Mouse (Mus musculus): Measurements from ENCODE around the gene Polg2. TPM values are rescaled to one million over a fixed set of nuclear protein-coding genes. Genes with fewer than 3 reads are reported as not detected.
"Not testable (repeated sequence)": the region's sequence is repeated elsewhere in the genome, so short reads cannot be mapped to it uniquely, and the experiment has no call there.

Gene Polg2
- polyA plus RNA-seq, 1 experiment: 6.3 TPM

DNA sequence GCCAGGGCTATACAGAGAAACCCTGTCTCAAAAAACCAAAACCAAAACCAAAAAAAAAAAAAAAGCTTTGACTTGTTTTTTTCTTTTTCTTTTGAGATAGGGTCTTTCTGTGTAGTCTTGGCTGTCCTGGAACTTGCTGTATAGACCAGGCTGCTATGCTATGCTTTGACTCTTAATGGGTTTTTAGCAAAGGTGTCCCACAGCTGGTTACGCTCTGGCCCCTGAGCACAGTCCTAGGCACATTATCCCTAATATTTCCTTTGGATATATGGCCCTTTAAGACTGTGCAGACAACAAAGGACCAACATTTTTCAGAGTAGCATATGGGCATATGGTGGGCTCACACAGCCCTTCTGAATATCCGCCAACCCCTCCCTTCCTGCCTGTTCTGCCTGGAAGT is 40.2 kb downstream of the Polg2 start:
- no peak for DNase-seq
- Histone ChIP-seq H3K27ac (ENCODE audit: insufficient read depth, low read depth, low read length) (0 out of 2 replicates have a peak overlapping the region, but pooled peaks have one; percentile 39), H3K36me3 (ENCODE audit: control insufficient read depth, insufficient read depth, low read length) (no peaks in the 10 kb centered on the region), H3K4me1 (ENCODE audit: control insufficient read depth, insufficient read depth, low read length) (no peaks in the 10 kb centered on the region; the same call in 1 of the 2 replicates), H3K4me3 (ENCODE audit: insufficient read depth, low read depth, low read length) (no peak overlapping the region), H3K27me3 (replicated peaks; ENCODE audit: control insufficient read depth, insufficient read depth, low read length) (no peaks in the 10 kb centered on the region)
- 93% methylated on average over 2 of the region's 2 CpGs for WGBS
- TF ChIP-seq CTCF (conservative IDR thresholded peaks at IDR 0.05; ENCODE audit: insufficient read depth, insufficient read length, low read depth, low read length): no peak
- TF ChIP-seq POLR2A (IDR thresholded peaks at IDR 0.05; ENCODE audit: low read depth, low read length): no peak

DNA sequence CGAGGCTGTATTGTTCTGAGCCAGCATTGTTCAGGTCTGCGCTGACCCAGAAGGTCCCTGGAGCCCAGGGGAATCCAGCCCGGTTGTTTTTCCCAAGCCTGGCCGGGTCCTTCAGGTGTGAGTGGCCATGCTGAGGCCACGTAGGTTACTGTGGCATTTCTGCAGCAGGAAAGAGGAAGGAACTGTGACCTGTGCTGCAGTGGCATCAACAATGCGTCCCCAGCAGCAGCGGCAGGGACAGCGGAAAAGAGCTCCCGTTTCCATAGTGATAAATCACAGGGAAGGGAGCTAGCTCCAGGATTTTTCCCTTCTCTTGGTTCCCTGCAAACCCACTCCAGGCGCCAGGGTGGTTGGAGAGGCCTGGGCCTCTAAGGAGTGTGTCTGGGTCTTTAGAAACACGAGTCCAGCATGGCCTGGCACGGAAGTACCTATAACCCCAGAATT is 42.1 kb downstream of the Polg2 start:
- Histone ChIP-seq H3K4me3 (ENCODE audit: insufficient read depth, low read depth, low read length) (no peak overlapping the region), H3K36me3 (ENCODE audit: control insufficient read depth, insufficient read depth, low read length) (no peaks in the 10 kb centered on the region), H3K4me1 (ENCODE audit: control insufficient read depth, insufficient read depth, low read length) (no peaks in the 10 kb centered on the region; the same call in 1 of the 2 replicates), H3K27ac (ENCODE audit: insufficient read depth, low read depth, low read length) (peak overlapping the region; percentile 66), H3K27me3 (replicated peaks; ENCODE audit: control insufficient read depth, insufficient read depth, low read length) (no peaks in the 10 kb centered on the region)
- peak; percentile 74 for DNase-seq
- no peak for TF ChIP-seq CTCF (conservative IDR thresholded peaks at IDR 0.05; ENCODE audit: insufficient read depth, insufficient read length, low read depth, low read length)
- TF ChIP-seq POLR2A (IDR thresholded peaks at IDR 0.05; ENCODE audit: low read depth, low read length): no peak
- WGBS: 46% methylated on average over 12 of the region's 12 CpGs

DNA sequence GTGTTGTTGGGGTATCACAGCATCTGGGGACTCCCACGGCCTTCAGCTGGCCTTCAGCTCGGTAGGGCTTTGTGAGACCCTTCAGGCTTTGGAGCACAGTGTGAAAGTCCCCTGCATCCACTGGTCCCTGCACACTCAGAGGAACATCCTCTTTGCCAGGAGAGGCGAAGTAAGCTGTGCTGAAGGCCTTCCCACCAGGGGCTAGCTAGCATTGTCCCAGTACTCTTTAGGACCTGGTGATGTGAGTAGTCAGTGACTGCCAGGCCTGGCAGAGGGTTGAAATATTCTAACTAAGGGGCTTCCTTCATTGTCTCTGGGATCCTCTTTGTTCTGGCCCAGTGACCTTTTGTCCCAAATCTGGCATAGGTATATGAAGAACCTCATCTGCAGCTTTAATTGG is 42.7 kb downstream of the Polg2 start:
- WGBS: 79% methylated on average over 3 of the region's 3 CpGs
- peak overlapping the region; percentile 66 for H3K27ac ChIP-seq (ENCODE audit: insufficient read depth, low read depth, low read length)
- TF ChIP-seq CTCF (conservative IDR thresholded peaks at IDR 0.05; ENCODE audit: insufficient read depth, insufficient read length, low read depth, low read length) (no peak), POLR2A (IDR thresholded peaks at IDR 0.05; ENCODE audit: low read depth, low read length) (no peak)

DNA sequence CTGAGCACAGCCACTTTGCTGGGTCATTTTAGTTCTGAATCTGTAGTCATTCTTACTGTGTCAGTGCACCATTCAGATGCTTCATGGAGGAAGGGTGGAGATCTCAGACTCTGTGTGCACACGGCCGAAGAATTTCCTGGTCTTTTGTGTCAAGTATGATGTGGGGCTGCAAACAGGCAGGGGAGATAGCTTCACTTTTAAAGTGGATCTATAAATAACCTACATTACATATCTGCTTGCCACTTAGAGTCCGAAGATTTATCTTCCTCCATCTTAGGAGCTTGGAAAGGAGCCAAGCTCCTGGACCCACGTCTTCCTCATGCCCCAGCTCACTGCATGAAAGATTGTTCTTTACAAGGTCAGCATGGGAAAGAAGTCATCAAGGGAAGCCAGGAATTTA is 48.6 kb downstream of the Polg2 start:
- DNase-seq: peak; percentile 61
- 52% methylated on average over 4 of the region's 4 CpGs for WGBS
- H3K4me1 ChIP-seq (ENCODE audit: control insufficient read depth, insufficient read depth, low read length): no peaks in the 10 kb centered on the region
- TF ChIP-seq CTCF (conservative IDR thresholded peaks at IDR 0.05; ENCODE audit: insufficient read depth, insufficient read length, low read depth, low read length) (no peak), POLR2A (IDR thresholded peaks at IDR 0.05; ENCODE audit: low read depth, low read length) (no peak)
- no peak overlapping the region for H3K4me3 ChIP-seq (ENCODE audit: insufficient read depth, low read depth, low read length)
- H3K27me3 ChIP-seq (replicated peaks; ENCODE audit: control insufficient read depth, insufficient read depth, low read length): no peaks in the 10 kb centered on the region
- H3K36me3 ChIP-seq (ENCODE audit: control insufficient read depth, insufficient read depth, low read length): no peaks in the 10 kb centered on the region
- peak overlapping the region; percentile 78 for H3K27ac ChIP-seq (ENCODE audit: insufficient read depth, low read depth, low read length)

More for the DNA sequence above, 42.7 kb downstream of the Polg2 start:
- Histone ChIP-seq H3K36me3 (ENCODE audit: control insufficient read depth, insufficient read depth, low read length) (no peaks in the 10 kb centered on the region), H3K4me1 (ENCODE audit: control insufficient read depth, insufficient read depth, low read length) (no peaks in the 10 kb centered on the region; the same call in 1 of the 2 replicates), H3K27me3 (replicated peaks; ENCODE audit: control insufficient read depth, insufficient read depth, low read length) (no peaks in the 10 kb centered on the region), H3K4me3 (ENCODE audit: insufficient read depth, low read depth, low read length) (no peak overlapping the region)
- DNase-seq: no peak

DNA sequence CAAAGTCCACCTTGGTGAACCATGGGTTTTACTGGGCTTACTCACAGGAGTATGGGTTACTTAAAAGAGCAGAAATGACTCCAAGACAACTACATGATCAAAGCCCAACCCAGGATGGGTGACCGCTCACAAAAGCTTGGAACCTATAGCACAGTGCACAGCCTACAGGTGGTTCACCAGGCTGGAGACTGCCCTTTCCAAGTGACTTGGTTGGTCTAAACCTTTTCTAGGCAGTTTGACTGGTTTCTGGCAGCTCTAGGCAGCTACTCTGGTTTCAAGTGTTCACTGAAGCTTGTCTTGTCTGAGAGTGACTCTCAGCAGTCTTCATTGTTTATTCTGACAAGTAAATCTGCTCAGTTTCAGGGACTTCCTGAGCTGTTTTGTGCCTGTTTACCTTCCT is 49.7 kb downstream of the Polg2 start:
- H3K27me3 ChIP-seq (replicated peaks; ENCODE audit: control insufficient read depth, insufficient read depth, low read length): no peaks in the 10 kb centered on the region
- 93% methylated on average over 1 of the region's 1 CpGs for WGBS
- H3K36me3 ChIP-seq (ENCODE audit: control insufficient read depth, insufficient read depth, low read length): no peaks in the 10 kb centered on the region
- H3K4me3 ChIP-seq (ENCODE audit: insufficient read depth, low read depth, low read length): no peak overlapping the region
- TF ChIP-seq CTCF (conservative IDR thresholded peaks at IDR 0.05; ENCODE audit: insufficient read depth, insufficient read length, low read depth, low read length) (no peak), POLR2A (IDR thresholded peaks at IDR 0.05; ENCODE audit: low read depth, low read length) (no peak)
- H3K27ac ChIP-seq (ENCODE audit: insufficient read depth, low read depth, low read length): no peak overlapping the region
- no peaks in the 10 kb centered on the region for H3K4me1 ChIP-seq (ENCODE audit: control insufficient read depth, insufficient read depth, low read length)
- no peak for DNase-seq

DNA sequence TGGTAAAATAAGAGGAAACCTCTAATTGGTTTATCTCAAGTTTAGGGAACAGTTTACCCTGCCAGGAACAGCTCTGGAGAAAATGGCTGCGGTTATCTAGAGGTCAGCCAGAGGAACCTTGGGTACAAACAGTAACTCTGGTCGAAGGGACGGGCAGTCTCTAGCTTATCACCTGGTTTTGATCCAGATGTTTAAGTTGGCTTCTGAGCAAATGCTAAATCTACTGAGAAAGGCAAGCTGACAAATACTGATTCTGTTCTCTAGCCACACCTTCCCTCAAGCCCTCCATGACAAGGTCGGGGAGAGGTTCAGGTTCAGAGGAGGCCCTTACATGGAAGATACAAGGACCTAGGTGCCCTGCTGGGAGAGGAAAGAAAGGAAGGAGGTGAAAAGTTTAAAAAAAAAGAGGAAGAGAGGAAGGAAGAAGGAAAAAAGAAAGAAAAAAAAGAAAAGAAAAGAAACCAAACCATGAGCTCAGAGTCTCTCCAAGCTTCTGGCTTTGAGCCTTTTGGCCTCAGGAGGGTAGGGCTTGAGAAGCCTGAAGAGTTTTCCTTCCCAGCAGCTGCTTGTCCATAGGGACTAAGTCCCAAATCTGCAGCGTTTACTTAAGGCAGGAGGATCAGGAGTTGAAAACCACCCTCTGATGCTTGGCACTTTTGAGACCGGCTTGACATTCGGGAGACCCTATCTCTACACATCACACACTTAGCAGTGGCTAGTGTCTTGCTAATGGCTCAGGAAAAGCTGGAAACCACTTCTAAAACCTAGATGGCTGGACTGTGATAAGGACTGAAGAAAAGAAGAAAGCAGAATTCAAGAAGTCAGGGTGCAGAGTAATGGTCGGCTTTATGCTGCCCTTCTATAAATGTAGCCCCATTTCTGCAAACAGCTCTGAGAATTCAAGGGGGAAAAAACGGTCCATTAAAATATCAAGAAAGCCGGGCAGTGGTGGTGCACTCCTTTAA is 50.7 kb downstream of the Polg2 start:
- Histone ChIP-seq H3K27ac (ENCODE audit: insufficient read depth, low read depth, low read length) (no peak overlapping the region), H3K4me1 (ENCODE audit: control insufficient read depth, insufficient read depth, low read length) (no peaks in the 10 kb centered on the region), H3K4me3 (ENCODE audit: insufficient read depth, low read depth, low read length) (no peak overlapping the region), H3K36me3 (ENCODE audit: control insufficient read depth, insufficient read depth, low read length) (no peaks in the 10 kb centered on the region), H3K27me3 (replicated peaks; ENCODE audit: control insufficient read depth, insufficient read depth, low read length) (no peaks in the 10 kb centered on the region)
- DNase-seq: no peak
- WGBS: 87% methylated on average over 10 of the region's 10 CpGs
- TF ChIP-seq POLR2A (IDR thresholded peaks at IDR 0.05; ENCODE audit: low read depth, low read length) (no peak), CTCF (conservative IDR thresholded peaks at IDR 0.05; ENCODE audit: insufficient read depth, insufficient read length, low read depth, low read length) (no peak)

DNA sequence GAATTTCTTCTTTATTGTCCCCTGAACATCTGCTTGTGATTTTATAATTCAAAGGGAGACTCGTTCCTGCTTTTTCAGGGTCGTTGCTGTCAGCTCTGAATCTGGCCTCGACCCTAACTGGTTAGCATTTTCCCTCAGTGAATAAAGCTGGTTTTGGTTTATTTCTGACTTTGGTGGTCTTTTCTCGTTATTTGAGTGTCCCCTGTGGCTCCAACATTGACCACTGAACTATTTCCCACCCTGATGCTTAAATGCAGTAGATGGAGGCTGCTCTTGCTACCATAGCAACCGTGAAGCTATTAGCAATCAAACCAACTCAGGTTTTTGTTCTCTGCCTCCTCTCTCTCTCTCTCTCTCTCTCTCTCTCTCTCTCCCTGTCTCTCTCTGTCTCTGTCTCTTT is 51.4 kb downstream of the Polg2 start:
- no peaks in the 10 kb centered on the region for H3K27me3 ChIP-seq (replicated peaks; ENCODE audit: control insufficient read depth, insufficient read depth, low read length)
- no peak for DNase-seq
- H3K4me1 ChIP-seq (ENCODE audit: control insufficient read depth, insufficient read depth, low read length): no peaks in the 10 kb centered on the region
- H3K4me3 ChIP-seq (ENCODE audit: insufficient read depth, low read depth, low read length): no peak overlapping the region
- no peak for TF ChIP-seq POLR2A (IDR thresholded peaks at IDR 0.05; ENCODE audit: low read depth, low read length)
- no peaks in the 10 kb centered on the region for H3K36me3 ChIP-seq (ENCODE audit: control insufficient read depth, insufficient read depth, low read length)
- 83% methylated on average over 5 of the region's 5 CpGs for WGBS
- no peak overlapping the region for H3K27ac ChIP-seq (ENCODE audit: insufficient read depth, low read depth, low read length)

DNA sequence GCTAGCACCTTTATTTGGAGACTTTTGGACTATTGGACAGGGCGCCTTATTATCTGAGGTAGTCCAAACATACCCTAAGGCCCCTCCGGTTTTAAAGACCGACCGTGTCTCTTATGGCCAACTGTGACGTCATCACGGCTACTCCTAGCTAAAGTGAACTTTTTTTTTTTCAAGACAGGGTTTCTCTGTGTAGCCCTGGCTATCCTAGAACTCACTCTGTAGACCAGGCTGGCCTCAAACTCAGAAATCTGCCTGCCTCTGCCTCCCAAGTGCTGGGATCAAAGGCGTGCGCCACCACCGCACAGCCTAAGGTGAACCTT is 54.5 kb downstream of the Polg2 start:
- not testable (repeated sequence) for H3K27me3 ChIP-seq (replicated peaks; ENCODE audit: control insufficient read depth, insufficient read depth, low read length); H3K27ac ChIP-seq (ENCODE audit: insufficient read depth, low read depth, low read length); H3K4me1 ChIP-seq (ENCODE audit: control insufficient read depth, insufficient read depth, low read length); H3K4me3 ChIP-seq (ENCODE audit: insufficient read depth, low read depth, low read length); DNase-seq; H3K36me3 ChIP-seq (ENCODE audit: control insufficient read depth, insufficient read depth, low read length)
- WGBS: 95% methylated on average over 9 of the region's 9 CpGs

All from kidney, adult 2 months (tissue).